Mouse (Mus musculus) hindbrain, embryonic 12.5 days (tissue): ENCODE results near the gene Gpatch4. TPM values are rescaled to one million over a fixed set of nuclear protein-coding genes. Genes with fewer than 3 reads are reported as not detected.

Experiments used
- polyA plus RNA-seq: library from polyadenylated mRNA; unstranded; fragments of >200 nt; fragmentation: Nextera tagmentation; extraction: Ambion mirVana; gene quantifications from 2 replicates; pipeline ENCODE4 v1.2.1, GENCODE M21; 2016

The Gpatch4 gene
- polyA plus RNA-seq, 1 experiment from 2014 or later: 28.0 TPM

Other genes with a start within 250 kb of the Gpatch4 start
- gene Ntrk1, start 247.9 kb upstream of the Gpatch4 start, polyA plus RNA-seq: 19.3 and 24.0 TPM in 2 replicates
- 1.2 and 1.7 TPM in 2 replicates for gene Insrr, start 246.2 kb upstream of the Gpatch4 start, polyA plus RNA-seq
- gene Pear1, start 218.8 kb upstream of the Gpatch4 start, polyA plus RNA-seq: 13.1 and 13.2 TPM in 2 replicates
- gene Sh2d2a, start 196.4 kb upstream of the Gpatch4 start, polyA plus RNA-seq: not detected in 2 replicates
- gene Prcc, start 157.5 kb upstream of the Gpatch4 start, polyA plus RNA-seq: 14.7 and 16.4 TPM in 2 replicates
- 219 and 230 TPM in 2 replicates for gene Hdgf, start 136.8 kb upstream of the Gpatch4 start, polyA plus RNA-seq
- gene Mrpl24, start 123.6 kb upstream of the Gpatch4 start, polyA plus RNA-seq: 72.9 and 79.0 TPM in 2 replicates
- gene Isg20l2, start 112.8 kb upstream of the Gpatch4 start, polyA plus RNA-seq: 67.7 and 68.7 TPM in 2 replicates
- gene Rrnad1, start 112.4 kb upstream of the Gpatch4 start, polyA plus RNA-seq: 22.1 and 22.5 TPM in 2 replicates
- gene Crabp2, start 94.4 kb upstream of the Gpatch4 start, polyA plus RNA-seq: 384 and 396 TPM in 2 replicates
- gene Nes, start 72.0 kb upstream of the Gpatch4 start, polyA plus RNA-seq: 136 and 153 TPM in 2 replicates
- gene Bcan, start 42.9 kb upstream of the Gpatch4 start, polyA plus RNA-seq: 1.7 and 1.9 TPM in 2 replicates
- gene Hapln2, start 15.5 kb upstream of the Gpatch4 start, polyA plus RNA-seq: 0.30 and 0.33 TPM in 2 replicates
- gene Naxe, start 15.4 kb downstream of the Gpatch4 start, polyA plus RNA-seq: 135 and 137 TPM in 2 replicates
- 0.36 TPM in 1 of 2 replicates, not detected in the other for gene Ttc24, start 35.2 kb downstream of the Gpatch4 start, polyA plus RNA-seq
- gene Iqgap3, start 38.9 kb downstream of the Gpatch4 start, polyA plus RNA-seq: 14.7 and 14.9 TPM in 2 replicates
- gene Mef2d, start 99.3 kb downstream of the Gpatch4 start, polyA plus RNA-seq: 17.7 and 20.7 TPM in 2 replicates
- gene Rhbg, start 211.6 kb downstream of the Gpatch4 start, polyA plus RNA-seq: 0.23 and 0.25 TPM in 2 replicates
- 0.22 TPM in 1 of 2 replicates, not detected in the other for gene Gm38392, start 244.1 kb downstream of the Gpatch4 start, polyA plus RNA-seq